Mouse (Mus musculus) embryonic facial prominence, embryonic 10.5 days (tissue): Measurements from ENCODE around the gene Szrd1. TPM values are rescaled to one million over a fixed set of nuclear protein-coding genes. Genes with fewer than 3 reads are reported as not detected.

Experiments used
- DNase-seq: peaks from one replicate; pipeline ENCODE4 v3.0.0-alpha.2; 2017; ENCODE audit warnings: low spot score
- H3K27ac ChIP-seq: fragments of 300-500 bp; sonication (generic); replicated peaks from 2 replicates; pipeline ENCODE4 v1.5.1; 2016; ENCODE audit warnings: mild to moderate bottlenecking
- H3K27me3 ChIP-seq: fragments of 300-500 bp; sonication (generic); replicated peaks from 2 replicates; pipeline ENCODE4 v1.6.1; 2016; ENCODE audit warnings: low read depth, mild to moderate bottlenecking; ENCODE audit not compliant: poor library complexity, severe bottlenecking
- H3K36me3 ChIP-seq: fragments of 300-500 bp; sonication (generic); replicated peaks from 2 replicates; pipeline ENCODE4 v1.6.1; 2016; ENCODE audit warnings: mild to moderate bottlenecking, moderate library complexity
- H3K4me1 ChIP-seq: fragments of 300-500 bp; sonication (generic); 2 replicates; pipeline ENCODE4 v1.6.1; 2016
- H3K4me3 ChIP-seq: fragments of 300-500 bp; sonication (generic); 2 replicates; pipeline ENCODE4 v1.5.1; 2016; ENCODE audit warnings: mild to moderate bottlenecking, moderate library complexity
- H3K9me3 ChIP-seq: fragments of 300-500 bp; sonication (generic); 2 replicates; pipeline ENCODE4 v1.6.1; 2016; ENCODE audit warnings: mild to moderate bottlenecking
- WGBS: fragments of 180-500 bp; shearing (Covaris S2); methylation state at CpG from one replicate; pipeline ENCODE4 v1.1.7; 2016; 5-methylcytosine and 5-hydroxymethylcytosine counted together
- polyA plus RNA-seq: library from polyadenylated mRNA; unstranded; fragments of >200 nt; fragmentation: Nextera tagmentation; extraction: Ambion mirVana; gene quantifications from 2 replicates; pipeline ENCODE4 v1.2.1, GENCODE M21; 2016

The Szrd1 gene
- polyA plus RNA-seq, 1 experiment from 2014 or later = 37.4 TPM

GRCm38 (mm10) chr4:141129190-141129710, 10.3 kb downstream of the Szrd1 start:
- Histone ChIP-seq H3K27ac (no peak overlapping the region), H3K4me3 (no peak overlapping the region), H3K36me3 (peaks cover 36% of the 10 kb centered on the region), H3K9me3 (no peaks in the 10 kb centered on the region), H3K27me3 (no peaks in the 10 kb centered on the region), H3K4me1 (peaks cover 55% of the 10 kb centered on the region)
- 67% methylated on average over 6 of the region's 6 CpGs for WGBS
- no peak for DNase-seq

GRCm38 (mm10) chr4:141123065-141123464, 16.5 kb downstream of the Szrd1 start:
- DNase-seq = no peak
- whole genome bisulfite sequencing = 36% methylated on average over 1 of the region's 1 CpGs
- H3K9me3 ChIP-seq = no peaks in the 10 kb centered on the region
- H3K4me1 ChIP-seq = peaks cover 54% of the 10 kb centered on the region
- H3K4me3 ChIP-seq = no peak overlapping the region
- peaks cover 69% of the 10 kb centered on the region for H3K36me3 ChIP-seq
- H3K27me3 ChIP-seq = no peaks in the 10 kb centered on the region
- no peak overlapping the region for H3K27ac ChIP-seq

GRCm38 (mm10) chr4:141122663-141123062, 16.9 kb downstream of the Szrd1 start:
- Histone ChIP-seq H3K36me3 (peaks cover 73% of the 10 kb centered on the region), H3K27ac (no peak overlapping the region), H3K4me3 (no peak overlapping the region), H3K27me3 (no peaks in the 10 kb centered on the region), H3K4me1 (peaks cover 54% of the 10 kb centered on the region), H3K9me3 (no peaks in the 10 kb centered on the region)
- 84% methylated on average over 7 of the region's 7 CpGs for WGBS
- no peak for DNase-seq

GRCm38 (mm10) chr4:141120700-141121099, 18.9 kb downstream of the Szrd1 start:
- Histone ChIP-seq H3K36me3 (peaks cover 80% of the 10 kb centered on the region), H3K27me3 (no peaks in the 10 kb centered on the region), H3K4me3 (no peak overlapping the region), H3K27ac (no peak overlapping the region), H3K9me3 (no peaks in the 10 kb centered on the region), H3K4me1 (peaks cover 48% of the 10 kb centered on the region)
- peak; percentile 83 for DNase-seq
- 29% methylated on average over 11 of the region's 11 CpGs for WGBS

- Histone ChIP-seq H3K4me1 (peaks cover 48% of the 10 kb centered on the region), H3K27me3 (no peaks in the 10 kb centered on the region), H3K27ac (no peak overlapping the region), H3K4me3 (no peak overlapping the region), H3K9me3 (no peaks in the 10 kb centered on the region), H3K36me3 (peaks cover 83% of the 10 kb centered on the region)
- no peak for DNase-seq
- WGBS = 78% methylated on average over 4 of the region's 4 CpGs
Measured at GRCm38 (mm10) chr4:141118691-141119090, 20.9 kb downstream of the Szrd1 start.

GRCm38 (mm10) chr4:141115398-141115797, 24.2 kb downstream of the Szrd1 start:
- peaks cover 26% of the 10 kb centered on the region for H3K4me1 ChIP-seq
- H3K36me3 ChIP-seq = peaks cover 97% of the 10 kb centered on the region
- no peak overlapping the region for H3K27ac ChIP-seq

GRCm38 (mm10) chr4:141114521-141114981, 25.0 kb downstream of the Szrd1 start:
- no peak for DNase-seq
- H3K27ac ChIP-seq = no peak overlapping the region
- WGBS = 91% methylated on average over 6 of the region's 6 CpGs
- peaks cover 6% of the 10 kb centered on the region; the same call in 1 of the 2 replicates for H3K9me3 ChIP-seq
- no peak overlapping the region for H3K4me3 ChIP-seq
- H3K4me1 ChIP-seq = peaks cover 23% of the 10 kb centered on the region
- H3K36me3 ChIP-seq = peaks cover 100% of the 10 kb centered on the region
- H3K27me3 ChIP-seq = no peaks in the 10 kb centered on the region

More at GRCm38 (mm10) chr4:141115398-141115797, 24.2 kb downstream of the Szrd1 start:
- Histone ChIP-seq H3K9me3 (peaks cover 3% of the 10 kb centered on the region; the same call in 1 of the 2 replicates), H3K4me3 (no peak overlapping the region), H3K27me3 (no peaks in the 10 kb centered on the region)
- 85% methylated on average over 8 of the region's 8 CpGs for WGBS
- no peak for DNase-seq

GRCm38 (mm10) chr4:141113831-141114230, 25.7 kb downstream of the Szrd1 start:
- Histone ChIP-seq H3K27ac (no peak overlapping the region), H3K4me3 (no peak overlapping the region), H3K9me3 (peaks cover 6% of the 10 kb centered on the region; the same call in 1 of the 2 replicates), H3K36me3 (peaks cover 93% of the 10 kb centered on the region), H3K4me1 (peaks cover 16% of the 10 kb centered on the region), H3K27me3 (no peaks in the 10 kb centered on the region)
- no peak for DNase-seq
- 85% methylated on average over 7 of the region's 7 CpGs for WGBS

- H3K4me3 ChIP-seq = no peak overlapping the region
- peaks cover 39% of the 10 kb centered on the region for H3K36me3 ChIP-seq
- DNase-seq = peak; percentile 42
- H3K27ac ChIP-seq = no peak overlapping the region
- H3K9me3 ChIP-seq = peaks cover 6% of the 10 kb centered on the region; the same call in 1 of the 2 replicates
- H3K4me1 ChIP-seq = peaks cover 8% of the 10 kb centered on the region
- no peaks in the 10 kb centered on the region for H3K27me3 ChIP-seq
- 30% methylated on average over 10 of the region's 10 CpGs for WGBS
Measured at GRCm38 (mm10) chr4:141108196-141108732, 31.3 kb downstream of the Szrd1 start.

- H3K36me3 ChIP-seq = peaks cover 23% of the 10 kb centered on the region
- DNase-seq = no peak
- no peaks in the 10 kb centered on the region for H3K27me3 ChIP-seq
- no peak overlapping the region for H3K4me3 ChIP-seq
- peaks cover 14% of the 10 kb centered on the region for H3K4me1 ChIP-seq
- 83% methylated on average over 16 of the region's 16 CpGs for WGBS
- H3K9me3 ChIP-seq = peaks cover 6% of the 10 kb centered on the region; the same call in 1 of the 2 replicates
- H3K27ac ChIP-seq = no peak overlapping the region
Measured at GRCm38 (mm10) chr4:141106526-141107183, 32.9 kb downstream of the Szrd1 start.

GRCm38 (mm10) chr4:141101855-141102254, 37.7 kb downstream of the Szrd1 start:
- H3K36me3 ChIP-seq = no peaks in the 10 kb centered on the region
- no peak overlapping the region for H3K27ac ChIP-seq
- no peaks in the 10 kb centered on the region for H3K27me3 ChIP-seq
- peaks cover 8% of the 10 kb centered on the region for H3K4me1 ChIP-seq
- H3K4me3 ChIP-seq = no peak overlapping the region
- DNase-seq = peak; percentile 41
- H3K9me3 ChIP-seq = no peaks in the 10 kb centered on the region
- WGBS = 61% methylated on average over 6 of the region's 6 CpGs

GRCm38 (mm10) chr4:141101291-141101690, 38.3 kb downstream of the Szrd1 start:
- Histone ChIP-seq H3K36me3 (no peaks in the 10 kb centered on the region), H3K4me3 (no peak overlapping the region), H3K27me3 (no peaks in the 10 kb centered on the region), H3K4me1 (peaks cover 11% of the 10 kb centered on the region), H3K27ac (no peak overlapping the region), H3K9me3 (no peaks in the 10 kb centered on the region)
- no peak for DNase-seq
- 89% methylated on average over 9 of the region's 9 CpGs for WGBS

- no peak overlapping the region for H3K27ac ChIP-seq
- no peak overlapping the region for H3K4me3 ChIP-seq
- H3K4me1 ChIP-seq = peaks cover 11% of the 10 kb centered on the region
- WGBS = 85% methylated on average over 5 of the region's 5 CpGs
- H3K36me3 ChIP-seq = no peaks in the 10 kb centered on the region
- no peaks in the 10 kb centered on the region for H3K27me3 ChIP-seq
- H3K9me3 ChIP-seq = no peaks in the 10 kb centered on the region
- no peak for DNase-seq
Measured at GRCm38 (mm10) chr4:141099956-141100355, 39.6 kb downstream of the Szrd1 start.
